Mouse (Mus musculus): ENCODE measurements around the gene Tnk1. TPM values are rescaled to one million over a fixed set of nuclear protein-coding genes. Genes with fewer than 3 reads are reported as not detected.

Tnk1 gene
- 0.27 and 0.31 TPM in 2 replicates for polyA plus RNA-seq (2015; fragmentation: Nextera tagmentation; extraction: Ambion mirVana)

DNA sequence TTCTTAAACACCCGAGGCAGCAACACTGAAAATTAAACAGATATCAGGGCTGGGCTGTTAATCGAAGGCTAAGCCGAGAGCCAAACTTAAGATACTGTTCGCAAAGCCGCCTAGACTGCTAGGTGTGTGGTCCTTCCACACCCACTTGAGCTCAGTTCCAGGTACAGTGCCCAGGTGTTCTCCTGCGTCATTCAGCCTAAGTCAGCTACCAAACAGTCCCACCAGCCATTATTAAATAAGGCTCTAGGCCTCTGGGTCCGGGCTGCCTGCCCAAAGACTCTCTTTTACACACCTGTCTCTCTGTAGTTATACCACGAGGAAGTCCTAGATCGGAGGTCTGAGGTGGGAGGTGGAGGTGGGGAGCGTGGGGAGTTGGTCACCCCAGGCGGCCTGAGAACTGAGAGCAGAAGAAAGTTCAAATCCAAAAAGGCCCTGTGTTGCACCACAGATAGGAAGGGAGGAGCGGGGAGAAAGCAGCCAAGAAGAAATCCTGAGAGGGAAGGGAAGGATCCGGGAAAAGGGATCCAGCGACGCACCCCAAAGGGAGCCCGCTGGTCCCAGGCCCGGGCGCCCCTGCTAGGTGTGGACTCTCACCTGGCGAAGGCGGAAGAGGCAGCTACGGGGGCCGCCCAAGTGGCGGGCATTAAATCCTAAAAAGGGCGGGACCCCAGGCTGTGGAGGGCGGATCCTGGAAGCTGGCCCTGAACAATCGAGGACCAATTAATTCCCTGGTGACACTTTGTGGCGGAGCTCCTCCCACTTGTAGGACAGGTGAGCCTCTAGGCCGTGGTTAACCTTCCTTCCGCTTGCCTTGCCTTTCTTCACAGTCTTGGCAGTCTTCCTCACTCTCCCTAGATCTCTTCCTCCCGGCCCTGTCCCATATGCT is at the start of gene Tnk1:
Tnk1 (minus strand) TSS at position 618 of the 886 bp plus-strand sequence.
- H3K36me3 ChIP-seq: no peaks in the 10 kb centered on the region
- H3K4me2 ChIP-seq (replicated peaks): no peak within 1 kb of the TSS
- no peak within 1 kb of the TSS for H3K27ac ChIP-seq
- 0 out of 2 replicates have a peak, but pooled peaks cover 5% of the 10 kb centered on the region for H3K4me1 ChIP-seq (replicated peaks)
- H3K9ac ChIP-seq (replicated peaks): no peak within 1 kb of the TSS
- H3K27me3 ChIP-seq: peaks cover 24% of the 10 kb centered on the region
- no peak for ATAC-seq
- H3K4me3 ChIP-seq (replicated peaks): no peak within 1 kb of the TSS
- no peaks in the 10 kb centered on the region for H3K9me3 ChIP-seq
- 21% methylated on average over 30 of the region's 30 CpGs for WGBS

DNA sequence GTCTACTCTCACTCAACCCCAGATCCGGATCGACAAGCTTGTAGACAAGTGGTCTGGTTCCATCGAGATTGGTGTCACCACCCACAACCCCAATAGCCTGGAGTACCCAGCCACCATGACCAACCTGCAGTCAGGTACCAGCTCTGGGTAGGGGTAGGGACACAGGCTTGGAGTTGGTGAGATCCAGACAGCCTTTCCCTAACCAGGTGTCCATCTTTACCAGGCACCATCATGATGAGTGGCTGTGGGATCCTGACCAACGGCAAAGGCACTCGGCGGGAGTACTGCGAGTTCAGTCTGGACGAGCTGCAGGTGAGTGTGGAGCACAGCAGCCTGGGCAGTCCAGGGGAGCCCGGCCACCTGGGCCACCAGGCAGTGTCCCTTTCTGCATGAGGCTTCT is 45.8 kb upstream of the Tnk1 start:
- Histone ChIP-seq H3K9ac (replicated peaks) (no peak overlapping the region), H3K36me3 (peaks cover 62% of the 10 kb centered on the region), H3K4me3 (replicated peaks) (no peak overlapping the region), H3K27ac (no peak overlapping the region), H3K4me2 (replicated peaks) (no peak overlapping the region), H3K4me1 (replicated peaks) (peaks cover 24% of the 10 kb centered on the region), H3K27me3 (no peaks in the 10 kb centered on the region), H3K9me3 (no peaks in the 10 kb centered on the region)
- no peak for ATAC-seq
- 96% methylated on average over 9 of the region's 9 CpGs for WGBS

DNA sequence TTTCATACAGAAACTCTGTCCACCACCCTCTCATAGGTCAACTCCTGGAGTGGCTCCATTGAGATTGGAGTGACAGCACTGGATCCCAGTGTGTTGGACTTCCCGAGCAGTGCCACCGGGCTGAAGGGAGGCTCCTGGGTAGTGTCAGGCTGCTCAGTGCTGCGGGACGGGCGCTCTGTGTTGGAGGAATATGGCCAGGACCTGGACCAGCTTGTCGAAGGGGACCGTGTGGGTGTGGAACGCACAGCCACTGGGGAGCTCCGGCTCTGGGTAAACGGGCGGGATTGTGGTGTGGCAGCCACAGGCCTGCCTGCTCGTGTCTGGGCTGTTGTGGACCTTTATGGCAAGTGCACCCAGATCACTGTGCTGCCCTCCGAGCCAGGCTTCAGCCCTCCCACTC is 44.4 kb upstream of the Tnk1 start:
- H3K27ac ChIP-seq: no peak overlapping the region; the same call in 1 of the 2 replicates
- peaks cover 49% of the 10 kb centered on the region for H3K36me3 ChIP-seq
- H3K27me3 ChIP-seq: no peaks in the 10 kb centered on the region
- peak overlapping the region; percentile 95 for H3K4me2 ChIP-seq (replicated peaks)
- 88% methylated on average over 13 of the region's 13 CpGs for WGBS
- ATAC-seq: no peak
- H3K9ac ChIP-seq (replicated peaks): peak overlapping the region; percentile 97; the same call in 1 of the 2 replicates
- peaks cover 37% of the 10 kb centered on the region for H3K4me1 ChIP-seq (replicated peaks)
- H3K9me3 ChIP-seq: no peaks in the 10 kb centered on the region
- peak overlapping the region; percentile 91 for H3K4me3 ChIP-seq (replicated peaks)

DNA sequence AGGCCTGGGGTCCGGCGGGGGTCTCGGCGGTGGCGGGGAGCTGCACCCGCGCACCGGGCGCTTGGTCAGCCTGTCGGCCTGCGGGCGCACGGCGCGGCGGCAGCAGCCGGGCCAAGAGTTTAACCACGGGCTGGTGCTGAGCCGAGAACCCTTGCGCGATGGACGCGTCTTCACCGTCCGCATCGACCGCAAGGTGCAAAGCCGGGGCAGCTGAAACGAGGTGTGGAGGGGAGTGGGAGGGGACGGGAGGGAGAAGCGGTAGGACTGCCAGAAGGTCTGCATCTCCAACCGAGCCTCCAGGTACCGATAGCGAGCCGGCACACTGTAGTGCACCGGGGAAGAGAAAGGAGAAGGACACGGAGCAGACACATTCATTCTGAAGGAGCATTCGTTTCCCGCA is 43.5 kb upstream of the Tnk1 start:
- peak overlapping the region; percentile 95 for H3K4me2 ChIP-seq (replicated peaks)
- no peaks in the 10 kb centered on the region for H3K9me3 ChIP-seq
- H3K27me3 ChIP-seq: no peaks in the 10 kb centered on the region
- ATAC-seq: no peak; the same call in 1 of the 2 replicates
- H3K27ac ChIP-seq: peak overlapping the region; percentile 98
- under 1% methylated on average over 39 of the region's 39 CpGs for WGBS
- peak overlapping the region; percentile 97 for H3K9ac ChIP-seq (replicated peaks)
- peak overlapping the region; percentile 91 for H3K4me3 ChIP-seq (replicated peaks)
- H3K36me3 ChIP-seq: peaks cover 39% of the 10 kb centered on the region
- H3K4me1 ChIP-seq (replicated peaks): peaks cover 38% of the 10 kb centered on the region

DNA sequence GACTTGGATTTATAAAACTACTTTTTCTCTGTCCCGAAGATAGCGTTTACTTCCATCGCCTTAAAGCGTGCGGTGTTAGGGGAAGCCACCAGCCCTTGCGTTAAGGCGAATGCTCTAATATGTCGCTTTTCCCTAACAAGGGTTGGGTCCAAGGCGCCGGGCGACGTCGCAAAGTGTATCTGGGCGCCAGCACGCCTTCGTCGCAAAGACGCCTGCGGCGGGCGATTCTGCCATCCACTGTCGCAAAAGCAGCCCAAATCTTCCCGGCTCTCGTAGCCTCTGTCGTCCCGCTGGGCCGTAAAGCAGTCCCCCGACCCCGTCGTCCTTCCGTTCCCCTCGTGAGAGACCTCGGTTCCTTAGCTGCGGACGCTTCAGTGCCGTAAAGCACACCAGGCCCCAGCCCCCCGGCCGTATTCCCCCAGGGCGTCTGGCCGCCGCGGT is 42.9 kb upstream of the Tnk1 start:
- Histone ChIP-seq H3K9me3 (no peaks in the 10 kb centered on the region), H3K27me3 (no peaks in the 10 kb centered on the region), H3K4me1 (replicated peaks) (peaks cover 38% of the 10 kb centered on the region), H3K27ac (peak overlapping the region; percentile 98), H3K9ac (replicated peaks) (peak overlapping the region; percentile 97), H3K4me2 (replicated peaks) (peak overlapping the region; percentile 95), H3K36me3 (peaks cover 33% of the 10 kb centered on the region), H3K4me3 (replicated peaks) (peak overlapping the region; percentile 91)
- ATAC-seq: peak; percentile 75
- WGBS: under 1% methylated on average over 42 of the region's 42 CpGs

DNA sequence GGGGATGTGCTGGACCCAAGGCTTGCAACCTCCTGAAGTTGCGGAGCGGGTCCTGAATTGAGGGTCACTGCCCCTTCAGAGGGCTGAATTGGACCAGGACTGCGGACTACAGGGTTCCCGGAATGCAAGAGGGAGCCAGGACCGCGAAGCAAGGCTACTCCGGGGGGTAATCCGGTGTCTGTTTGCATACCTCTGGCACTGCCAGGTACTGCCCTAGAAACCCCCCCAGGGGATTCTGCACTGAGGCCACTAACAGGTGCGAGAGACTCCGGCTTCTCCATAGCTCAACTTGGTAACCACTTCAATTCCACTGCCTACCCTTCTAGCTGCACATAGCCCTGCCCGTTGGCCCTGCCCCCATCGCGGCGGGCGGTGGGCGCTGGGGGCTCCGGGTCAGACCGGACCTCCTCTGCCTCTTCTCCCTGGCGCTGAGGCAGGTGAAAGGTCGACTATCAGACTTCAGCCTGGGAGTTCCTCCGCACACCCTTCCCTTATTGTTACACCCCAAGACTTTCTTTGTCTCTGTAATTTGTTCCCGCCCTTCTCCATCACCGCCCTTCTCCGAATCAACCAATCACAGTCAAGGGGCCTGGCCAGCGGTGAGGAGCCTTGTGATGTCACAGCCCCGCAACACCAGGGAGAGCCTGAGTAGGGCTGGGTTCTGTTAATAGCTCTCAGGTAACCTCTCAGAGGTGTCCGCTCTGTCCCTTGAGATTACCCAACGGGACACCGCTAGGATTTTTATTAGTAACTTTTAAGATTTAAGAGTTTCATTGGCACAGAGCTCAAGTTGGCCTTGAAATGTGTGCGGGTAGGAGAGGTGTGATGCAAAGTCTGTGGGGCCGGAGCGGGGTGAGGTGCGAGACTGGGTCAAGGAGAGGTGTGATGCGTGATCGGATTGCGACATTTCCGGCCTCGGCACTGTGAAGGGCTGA is 42.2 kb upstream of the Tnk1 start, which contains the start of the genes 2810408A11Rik and Neurl4:
2810408A11Rik (minus strand) TSS at position 517 of the 935 bp plus-strand sequence.
Neurl4 (plus strand) TSS at position 602 of the 935 bp plus-strand sequence.
- Histone ChIP-seq H3K4me2 (replicated peaks) (peak within 1 kb of the TSS; percentile 95), H3K27ac (peak within 1 kb of the TSS; percentile 98), H3K9ac (replicated peaks) (peak within 1 kb of the TSS; percentile 97), H3K36me3 (peaks cover 26% of the 10 kb centered on the region), H3K4me3 (replicated peaks) (peak within 1 kb of the TSS; percentile 91), H3K27me3 (no peaks in the 10 kb centered on the region), H3K4me1 (replicated peaks) (peaks cover 38% of the 10 kb centered on the region), H3K9me3 (no peaks in the 10 kb centered on the region)
- under 1% methylated on average over 38 of the region's 38 CpGs for WGBS
- peak; percentile 95 for ATAC-seq

DNA sequence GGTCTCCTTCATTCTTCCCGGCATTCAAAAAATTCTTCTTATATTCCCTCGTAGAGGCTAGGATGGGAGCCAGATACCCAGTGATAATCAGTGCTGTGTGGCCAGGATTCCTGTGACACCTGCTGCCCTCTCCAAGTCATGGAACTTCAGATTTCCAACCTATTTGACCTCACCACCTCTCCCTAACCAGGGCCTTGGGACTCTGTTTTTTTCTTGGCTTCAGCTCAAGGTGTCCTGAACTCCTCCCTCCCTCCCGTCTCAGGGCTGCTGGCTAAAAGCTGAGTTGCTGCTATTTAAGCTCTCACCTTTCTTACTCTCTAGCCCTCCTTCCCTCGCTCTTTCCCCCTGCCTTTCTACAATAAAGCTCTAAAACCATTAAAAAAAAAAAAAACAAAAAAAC is 41.3 kb upstream of the Tnk1 start:
- no peak for ATAC-seq
- H3K4me2 ChIP-seq (replicated peaks): peak overlapping the region; percentile 95
- 24% methylated on average over 4 of the region's 4 CpGs for WGBS
- H3K4me1 ChIP-seq (replicated peaks): peaks cover 38% of the 10 kb centered on the region
- H3K9ac ChIP-seq (replicated peaks): peak overlapping the region; percentile 97
- no peaks in the 10 kb centered on the region for H3K9me3 ChIP-seq
- H3K4me3 ChIP-seq (replicated peaks): peak overlapping the region; percentile 91
- H3K27ac ChIP-seq: 0 out of 2 replicates have a peak overlapping the region, but pooled peaks have one; percentile 98
- peaks cover 18% of the 10 kb centered on the region for H3K36me3 ChIP-seq
- no peaks in the 10 kb centered on the region for H3K27me3 ChIP-seq

DNA sequence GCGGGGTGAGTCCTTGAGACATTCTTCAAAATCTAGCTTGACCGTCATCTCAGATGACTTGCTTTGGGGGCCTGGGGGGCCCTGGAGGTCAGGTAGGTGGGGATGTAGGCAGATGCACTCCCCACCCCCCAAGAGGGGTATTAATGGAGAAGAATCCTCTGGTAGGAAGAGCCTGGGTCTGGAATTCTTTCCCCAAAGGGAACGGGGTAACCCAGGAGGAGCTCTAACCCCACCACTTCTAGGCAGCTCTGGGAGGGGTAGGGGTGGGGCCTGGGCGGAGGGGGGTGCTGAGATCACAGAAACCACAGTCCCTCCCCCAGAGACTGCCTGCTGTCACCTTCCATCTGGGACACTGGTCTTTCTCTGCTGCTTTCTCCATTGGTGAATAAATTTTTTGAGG is 36.8 kb upstream of the Tnk1 start, which contains the start of gene Acap1:
Acap1 (minus strand) TSS at position 249 of the 400 bp plus-strand sequence.
- Histone ChIP-seq H3K4me2 (replicated peaks) (no peak within 1 kb of the TSS), H3K9me3 (no peaks in the 10 kb centered on the region), H3K9ac (replicated peaks) (no peak within 1 kb of the TSS), H3K27me3 (no peaks in the 10 kb centered on the region), H3K36me3 (no peaks in the 10 kb centered on the region), H3K4me3 (replicated peaks) (no peak within 1 kb of the TSS), H3K27ac (no peak within 1 kb of the TSS), H3K4me1 (replicated peaks) (peaks cover 21% of the 10 kb centered on the region)
- no peak for ATAC-seq
- 76% methylated on average over 4 of the region's 4 CpGs for WGBS

DNA sequence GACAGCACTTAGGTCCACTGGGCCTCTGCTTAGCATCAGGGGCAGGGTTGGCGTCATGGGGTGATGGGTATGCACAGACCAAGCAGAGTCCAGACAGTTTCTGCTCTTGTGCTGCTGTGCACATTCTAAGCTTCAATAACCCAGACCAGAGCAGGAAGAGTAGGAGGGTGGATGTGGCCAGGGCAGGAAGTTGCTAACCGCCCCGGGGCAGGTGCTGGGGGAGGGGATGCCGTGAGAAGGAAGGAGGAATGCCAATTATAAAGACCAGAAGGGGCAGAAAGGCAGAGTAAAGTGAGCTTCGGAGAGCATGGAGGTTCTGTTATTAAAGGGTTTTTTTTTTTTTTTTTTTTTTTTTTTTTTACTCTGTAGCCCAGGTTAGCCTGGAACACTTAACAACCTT is 36.1 kb upstream of the Tnk1 start:
- ATAC-seq: no peak
- WGBS: 85% methylated on average over 5 of the region's 5 CpGs

DNA sequence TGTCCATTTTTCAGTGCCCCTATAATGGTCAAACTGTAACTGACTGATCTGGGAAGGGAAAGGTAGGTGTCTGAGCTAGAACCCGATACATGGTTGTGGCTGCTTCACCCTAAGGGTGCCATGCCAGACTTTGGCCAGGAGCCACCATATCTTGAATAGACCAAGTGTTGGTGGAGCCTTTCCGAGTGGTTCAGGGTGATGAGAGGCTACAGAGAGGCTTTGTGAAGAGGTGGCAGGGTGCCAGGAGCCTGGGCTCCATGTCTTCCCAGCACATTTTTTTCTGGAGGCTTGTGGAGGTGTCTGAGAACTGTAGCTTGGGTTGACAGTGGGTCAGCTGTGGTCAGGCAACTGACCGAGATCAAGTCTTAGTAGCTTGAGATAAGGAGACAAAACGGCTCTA is 33.0 kb upstream of the Tnk1 start:
- H3K27me3 ChIP-seq: no peaks in the 10 kb centered on the region
- no peak overlapping the region for H3K4me2 ChIP-seq (replicated peaks)
- ATAC-seq: no peak
- no peak overlapping the region for H3K9ac ChIP-seq (replicated peaks)
- H3K4me1 ChIP-seq (replicated peaks): no peaks in the 10 kb centered on the region
- WGBS: 81% methylated on average over 4 of the region's 4 CpGs
- H3K36me3 ChIP-seq: no peaks in the 10 kb centered on the region
- no peaks in the 10 kb centered on the region for H3K9me3 ChIP-seq
- no peak overlapping the region for H3K27ac ChIP-seq
- no peak overlapping the region for H3K4me3 ChIP-seq (replicated peaks)

More for the DNA sequence above, 36.1 kb upstream of the Tnk1 start:
- Histone ChIP-seq H3K4me2 (replicated peaks) (no peak overlapping the region), H3K4me1 (replicated peaks) (peaks cover 18% of the 10 kb centered on the region), H3K27ac (no peak overlapping the region), H3K9me3 (no peaks in the 10 kb centered on the region), H3K36me3 (no peaks in the 10 kb centered on the region), H3K27me3 (no peaks in the 10 kb centered on the region), H3K9ac (replicated peaks) (no peak overlapping the region), H3K4me3 (replicated peaks) (no peak overlapping the region)

DNA sequence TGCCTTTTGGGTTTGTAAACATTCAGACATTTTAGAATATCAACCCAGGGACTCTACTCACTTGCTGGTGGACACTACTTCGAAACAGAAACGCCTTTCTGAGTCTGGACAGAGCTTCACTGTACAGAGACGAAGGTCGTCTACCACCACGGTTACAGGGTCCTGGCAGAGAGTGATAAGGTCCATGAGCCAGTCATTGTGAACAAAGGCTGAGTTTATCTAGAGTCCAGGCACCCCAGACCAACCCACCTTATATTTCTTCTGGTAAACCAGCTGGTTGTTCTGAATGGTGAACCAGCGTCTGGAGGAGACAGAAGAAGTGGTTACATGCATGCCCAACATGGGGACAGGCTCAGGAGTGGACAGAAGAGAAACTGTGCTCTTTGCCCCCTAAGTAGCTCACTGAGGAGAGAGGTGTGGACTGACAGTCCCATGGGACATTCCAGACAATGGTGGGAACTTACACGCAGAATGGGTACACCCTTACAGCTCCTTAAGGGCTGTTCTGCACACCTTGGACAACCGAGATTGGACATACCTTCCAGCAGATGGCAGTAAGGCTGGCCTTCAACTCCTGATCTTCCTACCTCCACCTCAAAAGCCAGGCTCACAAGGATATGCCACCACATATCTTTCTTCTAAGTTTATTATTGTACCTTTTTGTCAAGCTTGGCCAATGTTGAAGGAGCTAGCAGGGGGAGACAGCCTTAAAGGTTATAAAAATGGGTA is 28.5 kb upstream of the Tnk1 start:
- H3K36me3 ChIP-seq: no peaks in the 10 kb centered on the region
- H3K4me2 ChIP-seq (replicated peaks): no peak overlapping the region
- H3K4me1 ChIP-seq (replicated peaks): no peaks in the 10 kb centered on the region
- no peaks in the 10 kb centered on the region for H3K9me3 ChIP-seq
- ATAC-seq: no peak
- peaks cover 7% of the 10 kb centered on the region; the same call in 1 of the 2 replicates for H3K27me3 ChIP-seq
- H3K9ac ChIP-seq (replicated peaks): no peak overlapping the region
- no peak overlapping the region for H3K4me3 ChIP-seq (replicated peaks)
- WGBS: 77% methylated on average over 8 of the region's 8 CpGs
- H3K27ac ChIP-seq: no peak overlapping the region

All from midbrain, embryonic 13.5 days (tissue).